Mouse (Mus musculus) monocyte, adult 2 months (primary cell): ENCODE measurements around the gene Lrig2.

Experiments used
- DNase-seq, 2 experiments: peaks; one replicate each; pipeline ENCODE4 v3.0.0; 2022; ENCODE audit warnings: low spot score in 2 of 2, low read depth in 1 of 2

Gene Lrig2

GRCm38 (mm10) chr3:104378228-104378627 lies 133.5 kb downstream of the Lrig2 start:
- DNase-seq = no peak

- DNase-seq = no peak
These were observed 137.8 kb downstream of the Lrig2 start for GRCm38 (mm10) chr3:104373907-104374306.

- no peak for DNase-seq
These were observed 139.3 kb downstream of the Lrig2 start for GRCm38 (mm10) chr3:104372374-104372773.

- no peak for DNase-seq
These were observed 143.8 kb downstream of the Lrig2 start for GRCm38 (mm10) chr3:104367912-104368311.

- no peak for DNase-seq
These were observed 149.9 kb downstream of the Lrig2 start for GRCm38 (mm10) chr3:104361814-104362213.

GRCm38 (mm10) chr3:104360325-104360724 lies 151.4 kb downstream of the Lrig2 start:
- no peak for DNase-seq

GRCm38 (mm10) chr3:104359225-104360135 lies 152.2 kb downstream of the Lrig2 start:
- DNase-seq = no peak

- no peak for DNase-seq
These were observed 153.0 kb downstream of the Lrig2 start for GRCm38 (mm10) chr3:104358747-104359146.

- DNase-seq = no peak
These were observed 155.6 kb downstream of the Lrig2 start for GRCm38 (mm10) chr3:104356106-104356505.

GRCm38 (mm10) chr3:104353884-104354283 lies 157.8 kb downstream of the Lrig2 start:
- DNase-seq = no peak

GRCm38 (mm10) chr3:104352358-104353060 lies 159.2 kb downstream of the Lrig2 start:
- no peak for DNase-seq

GRCm38 (mm10) chr3:104350253-104350945 lies 161.3 kb downstream of the Lrig2 start:
- DNase-seq = no peak

- DNase-seq = no peak
These were observed 161.9 kb downstream of the Lrig2 start for GRCm38 (mm10) chr3:104349847-104350228.

GRCm38 (mm10) chr3:104349203-104349846 lies 162.4 kb downstream of the Lrig2 start:
- DNase-seq = no peak
